Mouse (Mus musculus) liver, embryonic 16.5 days (tissue): Measurements from ENCODE around the gene Ddit4. TPM values are rescaled to one million over a fixed set of nuclear protein-coding genes. Genes with fewer than 3 reads are reported as not detected.
A peak's percentile ranks its signal among the peaks of the same experiment; 100 is the strongest.

Experiments used
- ATAC-seq: fragments of 200-750 bp; cut with Nextera tagmentation; 2 replicates; pipeline ENCODE4 v1.8.0; 2017; ENCODE audit warnings: low read depth, mild to moderate bottlenecking, moderate number of reproducible peaks, moderate library complexity
- H3K27ac ChIP-seq: fragments of 300-500 bp; sonication (generic); 2 replicates; pipeline ENCODE4 v1.5.1; 2014; ENCODE audit warnings: mild to moderate bottlenecking, low read length
- H3K27me3 ChIP-seq: fragments of 300-500 bp; sonication (generic); 2 replicates; pipeline ENCODE4 v1.6.1; 2014; ENCODE audit warnings: low read depth, low read length, mixed read lengths; ENCODE audit not compliant: control insufficient read depth, insufficient read depth
- H3K36me3 ChIP-seq: fragments of 300-500 bp; sonication (generic); 2 replicates; pipeline ENCODE4 v1.6.1; 2014; ENCODE audit warnings: mild to moderate bottlenecking; ENCODE audit not compliant: control insufficient read depth, insufficient read depth
- H3K4me1 ChIP-seq: fragments of 300-500 bp; sonication (generic); 2 replicates; pipeline ENCODE4 v1.6.1; 2014; ENCODE audit warnings: low read depth, low read length, mixed read lengths; ENCODE audit not compliant: control insufficient read depth
- H3K4me2 ChIP-seq: fragments of 300-500 bp; sonication (generic); 2 replicates; pipeline ENCODE4 v1.6.1; 2014; ENCODE audit warnings: low read depth, low read length, mixed read lengths
- H3K4me3 ChIP-seq: fragments of 300-500 bp; sonication (generic); 2 replicates; pipeline ENCODE4 v1.5.1; 2014; ENCODE audit warnings: low read depth, mild to moderate bottlenecking, low read length
- H3K9ac ChIP-seq: fragments of 300-500 bp; sonication (generic); 2 replicates; pipeline ENCODE4 v1.6.1; 2014; ENCODE audit warnings: low read depth, low read length
- H3K9me3 ChIP-seq: fragments of 300-500 bp; sonication (generic); replicated peaks from 2 replicates; pipeline ENCODE4 v1.6.1; 2016; ENCODE audit warnings: low read length; ENCODE audit not compliant: control insufficient read depth
- WGBS: fragments of 180-500 bp; shearing (Covaris S2); extraction: QIAGEN DNeasy Blood & Tissue Kit; methylation state at CpG from one replicate; pipeline ENCODE4 v1.1.7; 2014; ENCODE audit not compliant: insufficient replicate concordance; 5-methylcytosine and 5-hydroxymethylcytosine counted together
- polyA plus RNA-seq: library from polyadenylated mRNA; unstranded; fragments of >200 nt; fragmentation: Nextera tagmentation; extraction: Ambion mirVana; gene quantifications from 2 replicates; pipeline ENCODE4 v1.2.1, GENCODE M21; 2015

The Ddit4 gene
- polyA plus RNA-seq, 1 experiment from 2014 or later: 6.8 TPM

- H3K27me3 ChIP-seq: no peaks in the 10 kb centered on the region
- H3K4me2 ChIP-seq: no peak overlapping the region
- ATAC-seq: no peak
- no peak overlapping the region for H3K9ac ChIP-seq
- H3K9me3 ChIP-seq: no peaks in the 10 kb centered on the region
- WGBS: 22% methylated on average over 8 of the region's 8 CpGs
- H3K36me3 ChIP-seq: no peaks in the 10 kb centered on the region
- no peak overlapping the region for H3K27ac ChIP-seq
- H3K4me1 ChIP-seq: no peaks in the 10 kb centered on the region; the same call in 1 of the 2 replicates
- no peak overlapping the region for H3K4me3 ChIP-seq
These were observed 15.4 kb downstream of the Ddit4 start for GRCm38 (mm10) chr10:59936058-59936856.

GRCm38 (mm10) chr10:59934039-59934438 lies 17.6 kb downstream of the Ddit4 start:
- no peak overlapping the region for H3K27ac ChIP-seq
- H3K4me3 ChIP-seq: no peak overlapping the region
- WGBS: 80% methylated on average over 3 of the region's 3 CpGs
- no peak for ATAC-seq
- H3K9ac ChIP-seq: no peak overlapping the region
- H3K27me3 ChIP-seq: no peaks in the 10 kb centered on the region
- H3K9me3 ChIP-seq: no peaks in the 10 kb centered on the region
- H3K36me3 ChIP-seq: no peaks in the 10 kb centered on the region
- H3K4me2 ChIP-seq: no peak overlapping the region
- H3K4me1 ChIP-seq: no peaks in the 10 kb centered on the region; the same call in 1 of the 2 replicates

GRCm38 (mm10) chr10:59932521-59932920 lies 19.1 kb downstream of the Ddit4 start:
- 28% methylated on average over 6 of the region's 6 CpGs for WGBS
- no peak overlapping the region for H3K27ac ChIP-seq
- H3K9ac ChIP-seq: no peak overlapping the region
- H3K27me3 ChIP-seq: no peaks in the 10 kb centered on the region
- no peaks in the 10 kb centered on the region for H3K36me3 ChIP-seq
- no peaks in the 10 kb centered on the region for H3K9me3 ChIP-seq
- ATAC-seq: no peak
- no peaks in the 10 kb centered on the region; the same call in 1 of the 2 replicates for H3K4me1 ChIP-seq
- H3K4me2 ChIP-seq: no peak overlapping the region
- H3K4me3 ChIP-seq: no peak overlapping the region

- no peaks in the 10 kb centered on the region for H3K27me3 ChIP-seq
- ATAC-seq: no peak
- no peaks in the 10 kb centered on the region; the same call in 1 of the 2 replicates for H3K4me1 ChIP-seq
- H3K4me2 ChIP-seq: no peak overlapping the region
- H3K27ac ChIP-seq: no peak overlapping the region
- H3K9ac ChIP-seq: no peak overlapping the region
- H3K4me3 ChIP-seq: no peak overlapping the region
- 54% methylated on average over 10 of the region's 10 CpGs for WGBS
- H3K36me3 ChIP-seq: no peaks in the 10 kb centered on the region
- H3K9me3 ChIP-seq: no peaks in the 10 kb centered on the region
These were observed 20.6 kb downstream of the Ddit4 start for GRCm38 (mm10) chr10:59930996-59931395.

GRCm38 (mm10) chr10:59929205-59929604 lies 22.4 kb downstream of the Ddit4 start:
- H3K27ac ChIP-seq: no peak overlapping the region
- 71% methylated on average over 7 of the region's 7 CpGs for WGBS
- no peaks in the 10 kb centered on the region for H3K9me3 ChIP-seq
- H3K4me3 ChIP-seq: no peak overlapping the region
- H3K4me1 ChIP-seq: no peaks in the 10 kb centered on the region; the same call in 1 of the 2 replicates
- no peak overlapping the region for H3K4me2 ChIP-seq
- H3K9ac ChIP-seq: no peak overlapping the region
- no peaks in the 10 kb centered on the region for H3K36me3 ChIP-seq
- no peaks in the 10 kb centered on the region for H3K27me3 ChIP-seq
- peak; percentile 53 for ATAC-seq

- H3K4me3 ChIP-seq: no peak overlapping the region
- H3K36me3 ChIP-seq: no peaks in the 10 kb centered on the region
- H3K27me3 ChIP-seq: no peaks in the 10 kb centered on the region
- H3K4me1 ChIP-seq: peaks cover 25% of the 10 kb centered on the region
- WGBS: 39% methylated on average over 3 of the region's 3 CpGs
- H3K9ac ChIP-seq: no peak overlapping the region
- H3K27ac ChIP-seq: no peak overlapping the region; the same call in 1 of the 2 replicates
- H3K4me2 ChIP-seq: no peak overlapping the region
- no peak for ATAC-seq
- no peaks in the 10 kb centered on the region for H3K9me3 ChIP-seq
These were observed 27.3 kb downstream of the Ddit4 start for GRCm38 (mm10) chr10:59924305-59924704.

GRCm38 (mm10) chr10:59923493-59923892 lies 28.1 kb downstream of the Ddit4 start:
- no peaks in the 10 kb centered on the region for H3K36me3 ChIP-seq
- H3K27me3 ChIP-seq: no peaks in the 10 kb centered on the region
- 54% methylated on average over 2 of the region's 2 CpGs for WGBS
- H3K27ac ChIP-seq: no peak overlapping the region
- no peak overlapping the region for H3K4me2 ChIP-seq
- H3K9ac ChIP-seq: no peak overlapping the region
- no peak for ATAC-seq
- H3K9me3 ChIP-seq: no peaks in the 10 kb centered on the region
- H3K4me3 ChIP-seq: no peak overlapping the region
- peaks cover 28% of the 10 kb centered on the region for H3K4me1 ChIP-seq

GRCm38 (mm10) chr10:59920810-59921681 lies 30.6 kb downstream of the Ddit4 start:
- H3K4me3 ChIP-seq: peak overlapping the region; percentile 59
- no peaks in the 10 kb centered on the region for H3K9me3 ChIP-seq
- H3K27ac ChIP-seq: peak overlapping the region; percentile 61
- WGBS: 8% methylated on average over 33 of the region's 33 CpGs
- no peaks in the 10 kb centered on the region for H3K27me3 ChIP-seq
- H3K4me1 ChIP-seq: peaks cover 34% of the 10 kb centered on the region
- peak; percentile 78 for ATAC-seq
- peak overlapping the region; percentile 42 for H3K9ac ChIP-seq
- peak overlapping the region; percentile 78 for H3K4me2 ChIP-seq
- H3K36me3 ChIP-seq: no peaks in the 10 kb centered on the region

- ATAC-seq: no peak
- Histone ChIP-seq H3K4me3 (peak overlapping the region; percentile 59), H3K9ac (peak overlapping the region; percentile 42), H3K4me1 (peaks cover 40% of the 10 kb centered on the region), H3K9me3 (no peaks in the 10 kb centered on the region), H3K36me3 (no peaks in the 10 kb centered on the region), H3K27me3 (no peaks in the 10 kb centered on the region), H3K4me2 (peak overlapping the region; percentile 78), H3K27ac (peak overlapping the region; percentile 61)
- WGBS: 41% methylated on average over 7 of the region's 7 CpGs
These were observed 31.2 kb downstream of the Ddit4 start for GRCm38 (mm10) chr10:59920485-59920809.
